Mouse (Mus musculus): Measurements from ENCODE around the gene Pja2. TPM values are rescaled to one million over a fixed set of nuclear protein-coding genes. Genes with fewer than 3 reads are reported as not detected.
"Not testable (repeated sequence)": the region's sequence is repeated elsewhere in the genome, so short reads cannot be mapped to it uniquely, and the experiment has no call there.

The Pja2 gene
- polyA plus RNA-seq, 2 experiments = 48.5 to 82.3 TPM

DNA sequence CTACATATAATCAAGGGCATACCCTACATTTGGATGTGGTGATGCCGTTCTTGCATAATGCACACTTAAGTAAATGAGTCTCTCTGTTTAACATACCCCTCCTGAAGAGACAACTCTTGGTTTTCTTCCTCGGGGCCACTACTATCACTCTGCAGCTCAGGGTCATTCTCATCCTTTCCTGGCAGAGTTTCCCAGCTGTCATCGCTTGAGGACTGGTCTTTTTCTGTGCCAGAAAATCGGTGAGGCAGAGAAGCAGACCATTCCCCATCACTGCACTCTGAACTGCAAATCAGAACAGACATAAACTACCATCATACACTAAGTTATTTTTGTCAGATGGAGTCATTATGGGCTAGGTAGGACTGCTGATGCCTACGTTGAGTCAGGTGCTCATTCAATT is 34.1 kb downstream of the Pja2 start:
- WGBS = 93% methylated on average over 5 of the region's 5 CpGs
- ATAC-seq (ENCODE audit: low FRiP score, low read depth) = no peak
- H3K36me3 ChIP-seq (ENCODE audit: control insufficient read depth, insufficient read depth, low read length) = peaks cover 27% of the 10 kb centered on the region
- no peak overlapping the region for H3K27ac ChIP-seq (replicated peaks; ENCODE audit: low read depth, low read length)
- TF ChIP-seq POLR2A (IDR thresholded peaks at IDR 0.05; ENCODE audit: borderline replicate concordance, extremely low read depth, insufficient read depth, insufficient read length) = no peak
- no peak overlapping the region for H3K4me3 ChIP-seq (replicated peaks; ENCODE audit: low read length)
- no peaks in the 10 kb centered on the region for H3K27me3 ChIP-seq (ENCODE audit: control insufficient read depth, insufficient read depth, low read length)
- no peak overlapping the region for H3K4me2 ChIP-seq (replicated peaks; ENCODE audit: low read depth, low read length, severe bottlenecking)
- no peaks in the 10 kb centered on the region for H3K4me1 ChIP-seq (ENCODE audit: control insufficient read depth, insufficient read depth, low read length)
- H3K9me3 ChIP-seq (ENCODE audit: control insufficient read depth, low read length) = no peaks in the 10 kb centered on the region
- DNase-seq (ENCODE audit: low spot score) = no peak
- no peak overlapping the region for H3K9ac ChIP-seq (ENCODE audit: low read depth, low read length, severe bottlenecking)

- H3K4me1 ChIP-seq (ENCODE audit: control insufficient read depth, insufficient read depth, low read length) = no peaks in the 10 kb centered on the region
- no peak for TF ChIP-seq POLR2A (IDR thresholded peaks at IDR 0.05; ENCODE audit: borderline replicate concordance, extremely low read depth, insufficient read depth, insufficient read length)
- H3K4me3 ChIP-seq (replicated peaks; ENCODE audit: low read length) = no peak overlapping the region
- WGBS = 94% methylated on average over 8 of the region's 8 CpGs
- H3K27me3 ChIP-seq (ENCODE audit: control insufficient read depth, insufficient read depth, low read length) = no peaks in the 10 kb centered on the region
- no peak overlapping the region for H3K27ac ChIP-seq (replicated peaks; ENCODE audit: low read depth, low read length)
- DNase-seq (ENCODE audit: low spot score) (no peak), ATAC-seq (ENCODE audit: low FRiP score, low read depth) (no peak)
- no peak overlapping the region for H3K4me2 ChIP-seq (replicated peaks; ENCODE audit: low read depth, low read length, severe bottlenecking)
- H3K9me3 ChIP-seq (ENCODE audit: control insufficient read depth, low read length) = no peaks in the 10 kb centered on the region
- H3K36me3 ChIP-seq (ENCODE audit: control insufficient read depth, insufficient read depth, low read length) = peaks cover 46% of the 10 kb centered on the region
- no peak overlapping the region for H3K9ac ChIP-seq (ENCODE audit: low read depth, low read length, severe bottlenecking)
These were observed 39.0 kb downstream of the Pja2 start for GRCm38 (mm10) chr17:64292740-64293139.

DNA sequence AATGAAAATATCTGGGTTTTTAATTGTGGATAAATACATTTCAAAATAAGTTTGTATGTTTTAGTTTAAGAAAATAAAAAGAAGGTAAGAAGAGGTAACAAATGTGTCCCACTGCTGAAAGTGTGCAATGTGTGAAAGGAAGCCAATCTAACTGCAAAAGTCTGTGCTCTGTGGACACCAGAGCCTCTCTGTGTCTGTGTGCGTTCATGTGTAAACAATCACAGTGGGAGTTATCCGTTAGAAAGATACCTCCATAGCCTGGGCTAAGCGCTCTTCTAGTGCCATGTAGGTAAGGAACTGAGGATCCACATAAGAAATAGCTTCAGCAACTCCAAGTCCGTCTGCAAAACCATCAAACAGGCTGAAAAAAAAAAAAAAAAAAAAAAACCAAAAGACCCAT is 42.0 kb downstream of the Pja2 start:
- Histone ChIP-seq H3K4me1 (ENCODE audit: control insufficient read depth, insufficient read depth, low read length) (no peaks in the 10 kb centered on the region), H3K27me3 (ENCODE audit: control insufficient read depth, insufficient read depth, low read length) (no peaks in the 10 kb centered on the region), H3K4me3 (replicated peaks; ENCODE audit: low read length) (no peak overlapping the region), H3K36me3 (ENCODE audit: control insufficient read depth, insufficient read depth, low read length) (peaks cover 60% of the 10 kb centered on the region), H3K9me3 (ENCODE audit: control insufficient read depth, low read length) (no peaks in the 10 kb centered on the region), H3K9ac (ENCODE audit: low read depth, low read length, severe bottlenecking) (no peak overlapping the region), H3K27ac (replicated peaks; ENCODE audit: low read depth, low read length) (no peak overlapping the region), H3K4me2 (replicated peaks; ENCODE audit: low read depth, low read length, severe bottlenecking) (no peak overlapping the region)
- WGBS = 93% methylated on average over 4 of the region's 4 CpGs
- TF ChIP-seq POLR2A (IDR thresholded peaks at IDR 0.05; ENCODE audit: borderline replicate concordance, extremely low read depth, insufficient read depth, insufficient read length) = no peak
- DNase-seq (ENCODE audit: low spot score) (no peak), ATAC-seq (ENCODE audit: low FRiP score, low read depth) (no peak)

GRCm38 (mm10) chr17:64288000-64288399 is 43.7 kb downstream of the Pja2 start:
- Histone ChIP-seq H3K27me3 (ENCODE audit: control insufficient read depth, insufficient read depth, low read length) (no peaks in the 10 kb centered on the region), H3K4me1 (ENCODE audit: control insufficient read depth, insufficient read depth, low read length) (no peaks in the 10 kb centered on the region), H3K9ac (ENCODE audit: low read depth, low read length, severe bottlenecking) (no peak overlapping the region), H3K27ac (replicated peaks; ENCODE audit: low read depth, low read length) (no peak overlapping the region), H3K4me3 (replicated peaks; ENCODE audit: low read length) (no peak overlapping the region), H3K36me3 (ENCODE audit: control insufficient read depth, insufficient read depth, low read length) (peaks cover 70% of the 10 kb centered on the region), H3K4me2 (replicated peaks; ENCODE audit: low read depth, low read length, severe bottlenecking) (no peak overlapping the region), H3K9me3 (ENCODE audit: control insufficient read depth, low read length) (no peaks in the 10 kb centered on the region)
- TF ChIP-seq POLR2A (IDR thresholded peaks at IDR 0.05; ENCODE audit: borderline replicate concordance, extremely low read depth, insufficient read depth, insufficient read length) = no peak
- WGBS = 88% methylated on average over 7 of the region's 7 CpGs
- DNase-seq (ENCODE audit: low spot score) (no peak), ATAC-seq (ENCODE audit: low FRiP score, low read depth) (no peak)

DNA sequence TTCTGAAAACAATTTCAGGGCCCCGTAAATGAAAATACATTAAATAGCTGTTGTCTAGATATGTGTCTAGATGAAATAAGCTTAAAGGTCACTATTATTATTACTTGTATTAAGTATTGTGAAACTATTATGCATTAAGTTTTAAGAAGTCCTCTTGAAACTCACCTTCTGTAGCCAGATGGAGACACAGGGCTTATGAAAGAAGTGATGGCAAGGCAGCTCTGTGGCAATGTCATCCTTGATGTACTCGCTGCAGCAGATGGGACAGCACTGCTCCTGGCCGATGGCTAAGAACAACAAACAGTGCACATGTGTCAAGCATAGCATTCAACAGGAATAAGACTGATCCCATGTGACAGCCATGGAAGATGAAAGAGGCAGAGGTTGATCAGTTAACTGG is 44.9 kb downstream of the Pja2 start:
- no peak for TF ChIP-seq POLR2A (IDR thresholded peaks at IDR 0.05; ENCODE audit: borderline replicate concordance, extremely low read depth, insufficient read depth, insufficient read length)
- no peak for ATAC-seq (ENCODE audit: low FRiP score, low read depth)
- H3K27ac ChIP-seq (replicated peaks; ENCODE audit: low read depth, low read length) = no peak overlapping the region
- DNase-seq (ENCODE audit: low spot score) = no peak
- H3K9ac ChIP-seq (ENCODE audit: low read depth, low read length, severe bottlenecking) = no peak overlapping the region
- no peaks in the 10 kb centered on the region for H3K9me3 ChIP-seq (ENCODE audit: control insufficient read depth, low read length)
- 91% methylated on average over 3 of the region's 3 CpGs for WGBS
- H3K4me3 ChIP-seq (replicated peaks; ENCODE audit: low read length) = no peak overlapping the region
- H3K4me2 ChIP-seq (replicated peaks; ENCODE audit: low read depth, low read length, severe bottlenecking) = no peak overlapping the region
- H3K36me3 ChIP-seq (ENCODE audit: control insufficient read depth, insufficient read depth, low read length) = peaks cover 73% of the 10 kb centered on the region
- H3K4me1 ChIP-seq (ENCODE audit: control insufficient read depth, insufficient read depth, low read length) = no peaks in the 10 kb centered on the region
- no peaks in the 10 kb centered on the region for H3K27me3 ChIP-seq (ENCODE audit: control insufficient read depth, insufficient read depth, low read length)

- DNase-seq (ENCODE audit: low spot score) = peak; percentile 14
- H3K4me3 ChIP-seq (replicated peaks; ENCODE audit: low read length); H3K9ac ChIP-seq (ENCODE audit: low read depth, low read length, severe bottlenecking); H3K4me1 ChIP-seq (ENCODE audit: control insufficient read depth, insufficient read depth, low read length); H3K9me3 ChIP-seq (ENCODE audit: control insufficient read depth, low read length); H3K4me2 ChIP-seq (replicated peaks; ENCODE audit: low read depth, low read length, severe bottlenecking); H3K27ac ChIP-seq (replicated peaks; ENCODE audit: low read depth, low read length); H3K27me3 ChIP-seq (ENCODE audit: control insufficient read depth, insufficient read depth, low read length): not testable (repeated sequence)
- 86% methylated on average over 3 of the region's 3 CpGs for WGBS
- peak; percentile 42; the same call in 1 of the 2 replicates for ATAC-seq (ENCODE audit: low FRiP score, low read depth)
- peaks cover 52% of the 10 kb centered on the region for H3K36me3 ChIP-seq (ENCODE audit: control insufficient read depth, insufficient read depth, low read length)
These were observed 50.3 kb downstream of the Pja2 start for GRCm38 (mm10) chr17:64281368-64281767.

Measured in limb, embryonic 14.5 days (tissue).